In the genomic region with DNA sequence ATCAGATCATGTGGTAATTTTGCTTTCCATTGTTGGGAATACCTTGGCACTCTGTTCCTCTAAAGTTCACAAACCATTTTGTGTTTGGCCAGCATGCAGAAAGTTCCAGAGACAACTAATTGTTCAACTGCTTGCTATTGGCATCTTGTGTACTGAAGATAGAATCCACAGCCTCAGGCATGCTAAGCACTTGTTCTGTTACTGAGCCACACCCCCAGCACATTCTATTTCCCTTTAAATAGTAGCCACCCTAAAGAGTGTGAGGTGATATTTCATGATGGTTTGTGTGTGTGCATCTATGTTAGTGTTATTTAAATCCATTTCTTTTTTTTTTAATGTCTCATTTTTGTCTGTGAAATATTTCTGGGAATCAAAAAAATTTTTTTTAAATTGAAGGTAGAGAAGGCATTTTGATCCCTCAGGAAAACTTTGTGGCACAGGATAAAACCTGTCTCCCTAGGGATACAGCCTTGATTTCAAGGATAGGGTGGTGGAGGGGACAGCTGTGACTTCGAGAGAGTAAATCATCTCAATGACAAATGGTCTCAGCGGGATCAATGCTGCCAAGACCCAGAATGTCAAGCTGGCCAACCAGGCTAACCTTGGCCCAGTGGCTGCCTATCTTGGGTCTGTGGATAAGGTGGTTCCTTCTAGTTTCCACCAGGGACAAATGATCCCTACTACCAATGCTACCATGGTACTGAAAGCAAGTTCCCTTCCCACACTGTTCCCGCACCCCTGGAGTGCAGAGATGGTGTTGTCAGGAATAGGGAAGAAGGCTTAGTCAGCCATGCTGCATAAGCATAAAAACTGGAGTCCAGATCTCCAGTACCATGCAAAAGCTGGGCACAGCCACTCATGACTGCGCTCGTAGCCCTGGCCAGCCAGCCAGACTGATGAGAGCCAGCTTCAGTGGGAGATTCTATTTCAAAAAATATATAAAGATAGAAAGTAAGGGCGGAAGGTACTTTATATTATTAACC, we compare ENCODE assay signal across 12 mouse cellular contexts. TPM values are rescaled to one million over a fixed set of nuclear protein-coding genes. Genes with fewer than 3 reads are reported as not detected.
DNase-seq lines count a peak whose midpoint lies in the region; ATAC-seq and TF ChIP-seq lines count a peak whose summit lies in the region.
"Had no signal": no experiment of that assay in that cellular context is flagged by ENCODE, and none has a peak within 500 bp of the region (broad histone marks: within the 10 kb centered on the region; RNA-seq: fewer than 3 reads in every experiment).

No protein-coding gene starts in this region.

- no peak for TF ChIP-seq EP300 in heart, adult 2 months (IDR thresholded peaks at IDR 0.05; ENCODE audit: insufficient read depth, low read depth, low read length)

- no peak for TF ChIP-seq CTCF in heart, adult 2 months (IDR thresholded peaks at IDR 0.05)

- ATAC-seq in granulocyte monocyte progenitor cell, adult 5-6 weeks (replicated peaks; ENCODE audit: poor library complexity, severe bottlenecking), result peak; percentile 30
- peak; percentile 25; the same call in 1 of the 2 replicates for ATAC-seq in megakaryocyte-erythroid progenitor cell, adult 5-6 weeks (replicated peaks; ENCODE audit: low FRiP score, low TSS enrichment, poor library complexity, severe bottlenecking)
- no peak for ATAC-seq in neural tube, embryonic 15.5 days (ENCODE audit: low FRiP score)
- ATAC-seq: inflammation-experienced regulatory T-cells, adult 6 months; Patski had no signal

- H3K9ac ChIP-seq in heart, adult 2 months (ENCODE audit: low read depth, low read length), result no peak overlapping the region
- no peak overlapping the region for H3K9ac ChIP-seq in neural tube, embryonic 15.5 days (replicated peaks)
- H3K9ac ChIP-seq: lung, embryonic 15.5 days had no signal

- 62% methylated on average over 6 of the region's 6 CpGs for WGBS in heart, adult 2 months
- 80% methylated on average over 6 of the region's 6 CpGs for WGBS in neural tube, embryonic 15.5 days

- TF ChIP-seq POLR2A in heart, adult 2 months (IDR thresholded peaks at IDR 0.05; ENCODE audit: insufficient read depth, low read depth, low read length), result no peak

- H3K4me3 ChIP-seq in heart, adult 2 months, result no peak overlapping the region
- H3K4me3 ChIP-seq in neural tube, embryonic 15.5 days (replicated peaks), result no peak overlapping the region
- H3K4me3 ChIP-seq: lung, embryonic 15.5 days had no signal

- peak overlapping the region; percentile 26 for H3K27ac ChIP-seq in heart, adult 2 months
- no peak overlapping the region for H3K27ac ChIP-seq in neural tube, embryonic 15.5 days (replicated peaks)
- H3K27ac ChIP-seq: lung, embryonic 15.5 days had no signal

- H3K79me2 ChIP-seq in heart, adult 2 months (replicated peaks; ENCODE audit: control insufficient read depth, insufficient read depth, low read length), result no peaks in the 10 kb centered on the region

- H3K9me3 ChIP-seq in neural tube, embryonic 15.5 days (replicated peaks), result 0 out of 2 replicates have a peak, but pooled peaks cover 4% of the 10 kb centered on the region
- H3K9me3 ChIP-seq: lung, embryonic 15.5 days had no signal

- H3K27me3 ChIP-seq in heart, adult 2 months (ENCODE audit: control insufficient read depth, insufficient read depth, low read length), result no peaks in the 10 kb centered on the region
- H3K27me3 ChIP-seq in neural tube, embryonic 15.5 days (replicated peaks), result no peaks in the 10 kb centered on the region
- H3K27me3 ChIP-seq: lung, embryonic 15.5 days; Patski had no signal

- intact Hi-C loops in heart, adult 2 months (cut with DNase I), result no loop called here
- intact Hi-C loops in heart, postnatal 14 days (cut with DNase I), result no loop called here

- DNase-seq in heart, adult 2 months, result peak; percentile 23 to 33
- no peak for DNase-seq in heart, postnatal 14 days
- DNase-seq in ovary, adult 18-20 months (ENCODE audit: low spot score), result peak; percentile 57
- no peak for DNase-seq in ovary, postnatal 10 days (ENCODE audit: low spot score)
- no peak for DNase-seq in testis, postnatal 14 days (ENCODE audit: low spot score)
- DNase-seq: thymus, postnatal 4 days had no signal

- H3K4me1 ChIP-seq in heart, adult 2 months (ENCODE audit: control insufficient read depth, insufficient read depth, low read length), result peaks cover 8% of the 10 kb centered on the region
- no peaks in the 10 kb centered on the region for H3K4me1 ChIP-seq in neural tube, embryonic 15.5 days

- no peak overlapping the region for H3K4me2 ChIP-seq in neural tube, embryonic 15.5 days
- H3K4me2 ChIP-seq: lung, embryonic 15.5 days had no signal

- H3K36me3 ChIP-seq in heart, adult 2 months (ENCODE audit: control insufficient read depth, insufficient read depth, low read length), result peaks cover 2% of the 10 kb centered on the region; the same call in 1 of the 2 replicates
- peaks cover 9% of the 10 kb centered on the region; the same call in 1 of the 2 replicates for H3K36me3 ChIP-seq in neural tube, embryonic 15.5 days

RNA-seq across cellular contexts. Expression of gene Itga9, which starts 25.6 kb away (rescaled TPM):
- total RNA-seq in heart, adult 2 months (2021), result 10 to 100 TPM; 34.8 to 41.9 TPM
- polyA plus RNA-seq in heart, adult 2 months (2012; rRNA removed), result 35.3 and 43.7 TPM in 2 replicates
- 10 to 100 TPM; 74.4 to 88.1 TPM for total RNA-seq in heart, postnatal 14 days (2021)
- 0.19 TPM in 1 of 2 replicates, not detected in the other for total RNA-seq in granulocyte monocyte progenitor cell, adult 5-6 weeks (2014; fragmentation: Nextera tagmentation)
- 0.13 and 0.26 TPM in 2 replicates for total RNA-seq in granulocyte monocyte progenitor cell, adult 5-6 weeks (2017)
- 0.02 and 5.6 TPM in 2 replicates for total RNA-seq in megakaryocyte-erythroid progenitor cell, adult 5-6 weeks (2014; fragmentation: Nextera tagmentation)
- total RNA-seq in megakaryocyte-erythroid progenitor cell, adult 5-6 weeks (2017), result 0.50 TPM in 1 of 2 replicates, not detected in the other
- polyA plus RNA-seq in neural tube, embryonic 15.5 days (2015; fragmentation: Nextera tagmentation; extraction: Ambion mirVana), result 2.6 and 5.8 TPM in 2 replicates

Comparison
In these comparisons a context has a peak if more than half of its experiments do, and no peak if none do; other contexts are left out.
1. DNase-seq: peak in heart, adult 2 months (2 of 2) and ovary, adult 18-20 months (single experiment); none in heart, postnatal 14 days (0 of 2), ovary, postnatal 10 days (single experiment) and testis, postnatal 14 days (single experiment).
2. RNA of gene Itga9, which starts 25.6 kb away (total RNA-seq): 74.4 to 88.1 TPM in heart, postnatal 14 days and 34.8 to 41.9 TPM in heart, adult 2 months; 0.13 to 0.26 TPM in granulocyte monocyte progenitor cell, adult 5-6 weeks and 0.02 to 5.6 TPM in megakaryocyte-erythroid progenitor cell, adult 5-6 weeks; every median in the first group is over 4 times any median in the second.